Mouse (Mus musculus): ENCODE results near the gene Lrrk1. TPM values are rescaled to one million over a fixed set of nuclear protein-coding genes. Genes with fewer than 3 reads are reported as not detected.
"Not testable (repeated sequence)": the region's sequence is repeated elsewhere in the genome, so short reads cannot be mapped to it uniquely, and the experiment has no call there.

Gene Lrrk1
- polyA plus RNA-seq, 1 experiment from 2014 or later = 4.7 TPM

DNA sequence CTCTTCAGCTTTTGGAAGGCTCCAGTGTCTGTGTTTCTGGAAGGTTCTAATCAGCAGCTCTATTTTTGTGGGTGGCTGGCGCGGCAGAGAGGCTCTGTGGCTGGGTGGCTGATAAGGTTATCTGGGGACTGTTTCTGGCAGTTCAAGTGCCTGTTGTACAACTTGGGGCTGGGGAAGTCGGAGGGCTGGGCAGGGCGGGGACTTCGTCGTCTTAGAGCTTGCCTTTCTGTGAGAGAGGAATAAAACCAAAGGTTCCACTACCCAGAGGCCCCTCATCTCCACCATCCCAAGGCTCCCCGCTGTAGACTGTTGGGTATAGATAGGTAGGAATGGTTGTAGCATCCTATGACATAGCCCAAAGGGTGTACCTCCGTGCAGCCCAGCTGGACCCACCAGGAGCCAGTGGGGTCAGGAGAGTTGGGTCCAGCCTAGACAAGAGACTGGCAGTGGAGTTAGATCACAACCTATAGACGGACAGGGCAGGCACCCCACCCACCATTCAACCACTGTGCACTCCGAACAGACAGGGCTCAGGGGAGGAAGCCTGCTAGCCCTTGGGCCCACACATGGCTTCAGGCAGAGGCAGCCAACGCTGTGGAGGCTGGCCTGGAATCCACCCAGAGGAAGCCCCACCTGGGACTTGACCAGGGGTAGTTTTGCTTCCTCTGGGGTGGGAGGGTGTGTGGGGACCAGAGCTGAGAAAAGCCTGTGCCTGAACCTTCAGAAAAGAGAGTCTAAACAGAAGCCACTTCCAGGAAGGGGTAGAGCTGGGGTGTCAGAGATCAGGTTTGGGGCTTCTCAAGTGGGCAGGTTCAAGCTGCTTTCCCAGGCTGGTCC is 191.3 kb downstream of the Lrrk1 start:
- DNase-seq (ENCODE audit: low spot score) = no peak
- no peak overlapping the region for H3K4me3 ChIP-seq
- no peaks in the 10 kb centered on the region for H3K27me3 ChIP-seq (ENCODE audit: insufficient read depth, poor library complexity, severe bottlenecking)
- H3K4me1 ChIP-seq (replicated peaks) = peaks cover 28% of the 10 kb centered on the region
- H3K27ac ChIP-seq = peak overlapping the region; percentile 75
- no peaks in the 10 kb centered on the region for H3K36me3 ChIP-seq
- whole genome bisulfite sequencing = 88% methylated on average over 11 of the region's 11 CpGs
- H3K9me3 ChIP-seq = no peaks in the 10 kb centered on the region

GRCm38 (mm10) chr7:66195881-66196280 is 192.3 kb downstream of the Lrrk1 start:
- Histone ChIP-seq H3K9me3 (no peaks in the 10 kb centered on the region), H3K27me3 (ENCODE audit: insufficient read depth, poor library complexity, severe bottlenecking) (no peaks in the 10 kb centered on the region), H3K4me1 (replicated peaks) (peaks cover 26% of the 10 kb centered on the region), H3K36me3 (no peaks in the 10 kb centered on the region), H3K4me3 (no peak overlapping the region), H3K27ac (peak overlapping the region; percentile 5; the same call in 1 of the 2 replicates)
- 86% methylated on average over 1 of the region's 1 CpGs for WGBS
- no peak for DNase-seq (ENCODE audit: low spot score)

DNA sequence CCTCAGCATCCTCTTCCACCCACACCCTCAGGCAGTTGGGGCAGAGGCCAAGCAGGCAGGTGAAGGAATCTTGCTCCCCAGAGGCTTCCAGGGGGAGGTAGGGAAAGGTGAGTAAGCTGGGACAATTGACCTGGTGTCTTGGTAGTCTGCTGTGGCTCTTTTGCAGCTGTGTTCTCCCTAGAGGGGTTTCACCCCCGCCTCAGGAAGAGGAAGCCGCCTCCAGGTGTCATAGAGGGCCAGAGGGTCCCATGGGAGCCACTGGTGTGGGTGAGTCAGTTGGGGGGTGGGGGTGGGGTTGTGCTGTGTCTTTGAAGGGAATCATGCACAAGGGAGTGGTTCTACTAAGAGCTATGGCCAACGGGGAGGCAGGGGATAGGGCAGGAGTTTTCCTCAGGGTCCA is 193.6 kb downstream of the Lrrk1 start:
- Histone ChIP-seq H3K36me3 (no peaks in the 10 kb centered on the region), H3K9me3 (no peaks in the 10 kb centered on the region), H3K4me3 (no peak overlapping the region), H3K4me1 (replicated peaks) (peaks cover 15% of the 10 kb centered on the region), H3K27ac (no peak overlapping the region), H3K27me3 (ENCODE audit: insufficient read depth, poor library complexity, severe bottlenecking) (no peaks in the 10 kb centered on the region)
- 82% methylated on average over 3 of the region's 3 CpGs for WGBS
- no peak for DNase-seq (ENCODE audit: low spot score)

- DNase-seq (ENCODE audit: low spot score); H3K27ac ChIP-seq; H3K4me1 ChIP-seq (replicated peaks); H3K27me3 ChIP-seq (ENCODE audit: insufficient read depth, poor library complexity, severe bottlenecking); H3K9me3 ChIP-seq; H3K4me3 ChIP-seq; H3K36me3 ChIP-seq: not testable (repeated sequence)
- 88% methylated on average over 10 of the region's 10 CpGs for WGBS
Observed at GRCm38 (mm10) chr7:66190385-66190784, 197.8 kb downstream of the Lrrk1 start.

- DNase-seq (ENCODE audit: low spot score) = no peak
Observed at GRCm38 (mm10) chr7:66187581-66188231, 200.4 kb downstream of the Lrrk1 start.

DNA sequence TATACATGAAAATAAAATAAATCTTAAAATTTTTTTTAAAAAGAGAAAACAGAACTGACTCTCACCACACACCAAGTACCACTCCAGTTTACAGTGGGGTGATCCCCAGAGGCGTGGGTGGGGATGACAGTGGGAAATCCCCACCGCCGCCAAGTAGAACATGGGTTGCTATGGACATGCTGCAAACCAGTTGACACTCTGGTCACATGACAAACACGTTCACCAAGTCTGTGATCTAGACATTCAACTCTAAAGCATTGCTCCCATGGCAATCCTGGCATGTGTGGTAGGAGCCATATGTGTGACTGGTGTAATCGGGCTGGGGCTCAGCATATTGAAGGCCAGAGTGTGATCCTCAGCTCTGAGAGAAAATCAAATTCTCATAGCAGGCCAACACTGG is 202.8 kb downstream of the Lrrk1 start:
- Histone ChIP-seq H3K36me3 (no peaks in the 10 kb centered on the region), H3K27me3 (ENCODE audit: insufficient read depth, poor library complexity, severe bottlenecking) (no peaks in the 10 kb centered on the region), H3K4me3 (no peak overlapping the region), H3K27ac (no peak overlapping the region), H3K9me3 (no peaks in the 10 kb centered on the region), H3K4me1 (replicated peaks) (peaks cover 7% of the 10 kb centered on the region; the same call in 1 of the 2 replicates)
- no peak for DNase-seq (ENCODE audit: low spot score)
- WGBS = 89% methylated on average over 5 of the region's 5 CpGs

More at GRCm38 (mm10) chr7:66187581-66188231, 200.4 kb downstream of the Lrrk1 start:
- no peaks in the 10 kb centered on the region for H3K9me3 ChIP-seq
- no peaks in the 10 kb centered on the region for H3K36me3 ChIP-seq
- H3K27ac ChIP-seq = peak overlapping the region; percentile 53; the same call in 1 of the 2 replicates
- no peaks in the 10 kb centered on the region for H3K27me3 ChIP-seq (ENCODE audit: insufficient read depth, poor library complexity, severe bottlenecking)
- H3K4me3 ChIP-seq = no peak overlapping the region
- 85% methylated on average over 4 of the region's 4 CpGs for WGBS
- H3K4me1 ChIP-seq (replicated peaks) = peaks cover 7% of the 10 kb centered on the region; the same call in 1 of the 2 replicates

GRCm38 (mm10) chr7:66184026-66184425 is 204.1 kb downstream of the Lrrk1 start:
- no peaks in the 10 kb centered on the region for H3K9me3 ChIP-seq
- no peaks in the 10 kb centered on the region for H3K36me3 ChIP-seq
- no peak overlapping the region for H3K27ac ChIP-seq
- H3K27me3 ChIP-seq (ENCODE audit: insufficient read depth, poor library complexity, severe bottlenecking) = no peaks in the 10 kb centered on the region
- WGBS = 80% methylated on average over 4 of the region's 4 CpGs
- no peak for DNase-seq (ENCODE audit: low spot score)
- no peak overlapping the region for H3K4me3 ChIP-seq
- H3K4me1 ChIP-seq (replicated peaks) = peaks cover 11% of the 10 kb centered on the region

GRCm38 (mm10) chr7:66183404-66183803 is 204.7 kb downstream of the Lrrk1 start:
- no peaks in the 10 kb centered on the region for H3K9me3 ChIP-seq
- 83% methylated on average over 8 of the region's 8 CpGs for WGBS
- DNase-seq (ENCODE audit: low spot score) = no peak
- no peak overlapping the region for H3K27ac ChIP-seq
- H3K4me1 ChIP-seq (replicated peaks) = peaks cover 13% of the 10 kb centered on the region
- no peaks in the 10 kb centered on the region for H3K36me3 ChIP-seq
- H3K27me3 ChIP-seq (ENCODE audit: insufficient read depth, poor library complexity, severe bottlenecking) = no peaks in the 10 kb centered on the region
- no peak overlapping the region for H3K4me3 ChIP-seq

GRCm38 (mm10) chr7:66182075-66182715 is 206.0 kb downstream of the Lrrk1 start:
- Histone ChIP-seq H3K27me3 (ENCODE audit: insufficient read depth, poor library complexity, severe bottlenecking) (no peaks in the 10 kb centered on the region), H3K9me3 (no peaks in the 10 kb centered on the region), H3K36me3 (no peaks in the 10 kb centered on the region), H3K4me3 (no peak overlapping the region), H3K27ac (no peak overlapping the region), H3K4me1 (replicated peaks) (peaks cover 6% of the 10 kb centered on the region; the same call in 1 of the 2 replicates)
- WGBS = 83% methylated on average over 7 of the region's 7 CpGs
- DNase-seq (ENCODE audit: low spot score) = no peak

- Histone ChIP-seq H3K27me3 (ENCODE audit: insufficient read depth, poor library complexity, severe bottlenecking) (no peaks in the 10 kb centered on the region), H3K4me3 (no peak overlapping the region), H3K27ac (no peak overlapping the region), H3K4me1 (replicated peaks) (peaks cover 6% of the 10 kb centered on the region; the same call in 1 of the 2 replicates), H3K36me3 (peaks cover 9% of the 10 kb centered on the region), H3K9me3 (no peaks in the 10 kb centered on the region)
- no peak for DNase-seq (ENCODE audit: low spot score)
- 86% methylated on average over 10 of the region's 10 CpGs for WGBS
Observed at GRCm38 (mm10) chr7:66180711-66181365, 207.3 kb downstream of the Lrrk1 start.

- H3K27me3 ChIP-seq (ENCODE audit: insufficient read depth, poor library complexity, severe bottlenecking) = no peaks in the 10 kb centered on the region
- H3K4me1 ChIP-seq (replicated peaks) = peaks cover 6% of the 10 kb centered on the region; the same call in 1 of the 2 replicates
- DNase-seq (ENCODE audit: low spot score) = no peak
- no peak overlapping the region for H3K4me3 ChIP-seq
- no peaks in the 10 kb centered on the region for H3K9me3 ChIP-seq
- peaks cover 15% of the 10 kb centered on the region for H3K36me3 ChIP-seq
- H3K27ac ChIP-seq = no peak overlapping the region
- WGBS = 84% methylated on average over 3 of the region's 3 CpGs
Observed at GRCm38 (mm10) chr7:66180260-66180659, 207.9 kb downstream of the Lrrk1 start.

DNA sequence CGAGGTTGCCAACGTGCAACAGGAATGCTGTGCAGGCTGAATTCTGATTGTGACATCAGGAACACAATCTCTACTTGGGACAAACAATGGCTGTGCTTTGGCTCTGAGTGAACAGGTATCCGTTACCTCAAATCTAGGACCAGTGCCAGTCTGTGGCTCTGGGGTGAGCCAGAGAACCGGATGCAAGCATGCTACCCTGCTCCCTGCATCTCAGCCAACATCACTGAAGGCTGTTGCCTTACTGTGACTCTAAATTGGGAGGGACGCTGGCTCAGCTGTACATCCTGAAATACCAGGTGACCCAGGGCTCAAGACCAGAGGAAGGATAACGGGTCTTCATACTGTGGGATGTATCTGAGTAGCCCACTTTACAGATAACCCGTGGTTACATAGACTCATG is 208.4 kb downstream of the Lrrk1 start:
- 92% methylated on average over 7 of the region's 7 CpGs for WGBS
- Histone ChIP-seq H3K9me3 (no peaks in the 10 kb centered on the region), H3K4me1 (replicated peaks) (peaks cover 6% of the 10 kb centered on the region; the same call in 1 of the 2 replicates), H3K4me3 (no peak overlapping the region), H3K27me3 (ENCODE audit: insufficient read depth, poor library complexity, severe bottlenecking) (no peaks in the 10 kb centered on the region), H3K27ac (no peak overlapping the region), H3K36me3 (peaks cover 20% of the 10 kb centered on the region)
- no peak for DNase-seq (ENCODE audit: low spot score)
